Mouse (Mus musculus) spleen, adult 2 months (tissue): ENCODE measurements around the gene Ikbip. TPM values are rescaled to one million over a fixed set of nuclear protein-coding genes. Genes with fewer than 3 reads are reported as not detected.

Experiments used
- DNase-seq, 2 experiments: peaks; one replicate each; pipeline versions ENCODE4 v3.0.0 to v3.0.0-alpha.2; 2012 to 2021; ENCODE audit warnings: low spot score in 2 of 2, low read depth in 1 of 2
- H3K27ac ChIP-seq: fragments of 200-500 bp; 2 replicates; pipeline ENCODE4 v1.5.1; 2012; ENCODE audit warnings: low read length, inconsistent platforms; ENCODE audit not compliant: insufficient read depth
- H3K27me3 ChIP-seq: fragments of 200-500 bp; 2 replicates; pipeline ENCODE4 v1.6.1; 2012; ENCODE audit warnings: mild to moderate bottlenecking, moderate library complexity, low read length, inconsistent platforms; ENCODE audit not compliant: control insufficient read depth, insufficient read depth
- H3K36me3 ChIP-seq: fragments of 200-500 bp; 2 replicates; pipeline ENCODE4 v1.6.1; 2012; ENCODE audit warnings: mild to moderate bottlenecking, low read length, inconsistent platforms; ENCODE audit not compliant: control insufficient read depth, insufficient read depth
- H3K4me1 ChIP-seq: fragments of 200-500 bp; 2 replicates; pipeline ENCODE4 v1.6.1; 2011; ENCODE audit warnings: inconsistent platforms; ENCODE audit not compliant: control insufficient read depth, insufficient read depth, insufficient read length
- H3K4me3 ChIP-seq: fragments of 200-500 bp; 2 replicates; pipeline ENCODE4 v1.5.1; 2011; ENCODE audit warnings: mild to moderate bottlenecking, inconsistent platforms; ENCODE audit not compliant: insufficient read depth, insufficient read length; ENCODE audit errors: extremely low read depth
- CTCF ChIP-seq: fragments of 200-500 bp; IDR thresholded peaks from 2 replicates; pipeline ENCODE4 v1.5.1; 2011; ENCODE audit warnings: mild to moderate bottlenecking, inconsistent platforms; ENCODE audit not compliant: insufficient read depth, insufficient read length, insufficient replicate concordance; ENCODE audit errors: extremely low read depth
- POLR2A ChIP-seq: fragments of 200-500 bp; IDR thresholded peaks from 2 replicates; pipeline ENCODE4 v1.6.1; 2011; ENCODE audit warnings: low read depth, low read length, inconsistent platforms
- WGBS: fragments of 180-500 bp; shearing (Covaris S2); methylation state at CpG from one replicate; pipeline ENCODE4 v1.1.7; 2018; 5-methylcytosine and 5-hydroxymethylcytosine counted together
- polyA plus RNA-seq: library from polyadenylated mRNA; depleted of rRNA; stranded (reverse); fragments of >200 nt; gene quantifications from 2 replicates; pipeline ENCODE4 v1.2.3, GENCODE M21; 2012; rRNA removed

Gene Ikbip
- 0.55 and 1.2 TPM in 2 replicates for polyA plus RNA-seq

DNA sequence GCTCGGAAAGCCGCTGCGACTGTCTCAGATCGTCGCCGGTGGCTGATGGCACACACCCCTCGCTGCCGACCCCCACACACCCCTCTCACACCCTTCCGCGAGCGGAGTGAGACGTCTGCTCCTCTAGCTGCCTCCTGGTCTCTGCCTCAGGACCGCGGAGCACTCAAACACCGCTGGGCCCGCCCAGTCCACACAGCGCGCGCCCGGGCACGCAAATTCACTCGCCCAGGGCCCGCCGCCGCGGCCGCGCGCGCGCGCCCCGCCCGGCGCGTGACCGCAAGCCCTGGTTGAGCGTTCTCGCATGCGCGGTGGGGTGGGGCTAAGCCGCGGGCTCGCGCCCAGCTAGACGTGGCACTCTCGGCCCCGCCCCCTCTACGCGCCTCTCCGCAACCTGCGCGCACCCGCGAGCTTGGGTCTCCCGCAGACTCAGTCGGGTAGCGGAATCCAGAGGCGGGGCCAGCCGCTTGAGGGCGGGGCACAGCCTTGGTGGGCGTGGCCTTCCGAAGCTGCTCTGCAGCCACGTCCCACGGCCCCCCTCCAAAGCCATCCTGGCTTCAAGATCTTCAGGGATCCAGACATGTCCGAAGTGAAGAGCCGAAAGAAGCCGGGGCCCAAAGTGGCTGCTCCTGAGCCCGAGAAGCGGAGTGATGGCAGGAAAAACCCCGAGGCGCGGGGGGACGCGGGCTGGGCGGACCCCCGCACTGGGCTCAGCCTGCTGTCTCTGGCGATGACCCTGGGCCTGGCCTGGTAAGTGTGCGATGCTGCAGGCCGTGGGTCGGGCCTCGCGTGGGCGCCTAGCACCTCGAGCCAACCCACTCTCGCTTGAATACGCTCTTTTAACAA, at the start of gene Ikbip, which contains the start of gene Apaf1:
Gene Ikbip, plus strand, starts transcription at position 391 of the 843 bp plus-strand sequence.
Gene Apaf1, minus strand, starts transcription at position 221 of the 843 bp plus-strand sequence.
- TF ChIP-seq POLR2A (peak; percentile 84; the same call in 1 of the 2 replicates), CTCF (no peak)
- Histone ChIP-seq H3K27ac (peak within 1 kb of the TSS; percentile 81), H3K27me3 (no peaks in the 10 kb centered on the region), H3K36me3 (no peaks in the 10 kb centered on the region; the same call in 1 of the 2 replicates), H3K4me3 (peak within 1 kb of the TSS; percentile 98), H3K4me1 (no peaks in the 10 kb centered on the region)
- DNase-seq, result peak; percentile 95 to 100
- WGBS, result 1% methylated on average over 71 of the region's 87 CpGs

DNA sequence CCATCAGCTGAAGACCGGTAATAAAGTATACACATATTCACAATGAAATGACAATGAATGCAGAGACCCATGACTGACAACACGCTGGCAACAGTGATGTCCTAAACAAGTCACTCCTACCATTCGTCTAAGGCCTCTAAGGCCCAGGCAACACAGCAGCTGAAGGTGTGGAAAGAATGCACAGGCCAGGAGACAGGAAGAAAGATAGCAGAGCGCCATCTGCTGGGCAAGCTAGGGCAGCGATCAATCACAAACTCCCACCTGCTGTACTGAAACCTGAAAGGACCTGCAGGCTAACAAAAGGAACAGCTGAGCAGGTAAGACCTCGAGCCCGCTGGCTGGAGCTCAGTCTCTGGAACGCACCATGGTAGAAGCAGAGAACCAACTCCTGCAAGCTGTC, 48.8 kb upstream of the Ikbip start:
- Histone ChIP-seq H3K4me3 (no peak overlapping the region), H3K4me1 (no peaks in the 10 kb centered on the region; the same call in 1 of the 2 replicates), H3K27me3 (no peaks in the 10 kb centered on the region), H3K27ac (no peak overlapping the region), H3K36me3 (peaks cover 18% of the 10 kb centered on the region)
- WGBS, result 43% methylated on average over 8 of the region's 8 CpGs
- peak; percentile 42 to 68 for DNase-seq
- TF ChIP-seq POLR2A, result no peak
- peak; percentile 79; the same call in 1 of the 2 replicates for TF ChIP-seq CTCF

DNA sequence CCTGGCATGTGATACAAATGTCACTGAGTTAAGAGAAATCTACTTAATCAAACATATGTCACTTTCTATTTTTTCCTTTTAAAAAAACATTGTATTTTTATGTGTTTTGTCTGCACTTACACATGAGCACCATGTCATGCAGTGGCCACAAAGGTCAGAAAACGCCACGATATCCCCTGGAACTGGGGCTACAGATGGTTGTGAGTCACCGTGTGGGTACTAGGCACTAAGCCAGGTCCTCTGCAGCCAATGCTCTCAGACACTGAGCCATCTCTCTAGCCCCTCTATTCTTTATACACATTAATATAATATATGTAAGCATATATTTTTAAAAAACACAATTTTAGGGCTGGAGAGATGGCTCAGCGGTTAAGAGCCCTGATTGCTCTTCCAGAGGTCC, 33.0 kb upstream of the Ikbip start:
- H3K4me3 ChIP-seq, result no peak overlapping the region
- peaks cover 24% of the 10 kb centered on the region for H3K36me3 ChIP-seq
- H3K27ac ChIP-seq, result no peak overlapping the region
- H3K4me1 ChIP-seq, result no peaks in the 10 kb centered on the region
- no peak for TF ChIP-seq CTCF
- no peak for DNase-seq
- WGBS, result 91% methylated on average over 4 of the region's 4 CpGs
- no peaks in the 10 kb centered on the region for H3K27me3 ChIP-seq

DNA sequence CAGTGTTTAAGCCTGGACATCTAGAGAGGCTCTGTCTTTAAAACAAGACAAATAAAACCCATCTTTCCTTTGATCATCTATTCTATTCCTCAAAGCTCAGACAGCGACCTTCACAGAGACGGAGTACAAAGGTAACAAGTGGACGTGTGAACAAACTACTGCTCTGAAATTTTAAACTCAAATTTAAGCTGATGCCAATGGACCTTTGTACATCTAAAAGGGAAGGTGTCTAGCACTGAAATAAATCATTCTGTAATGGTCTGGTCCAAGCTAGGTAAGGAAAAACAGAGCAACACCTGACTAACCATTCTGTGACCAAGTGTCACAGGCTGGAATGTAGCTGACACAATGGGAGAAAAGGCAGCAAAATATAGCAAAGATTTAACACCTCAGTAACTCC, 31.6 kb upstream of the Ikbip start:
- no peak for DNase-seq
- Histone ChIP-seq H3K27ac (no peak overlapping the region), H3K36me3 (peaks cover 26% of the 10 kb centered on the region), H3K4me1 (no peaks in the 10 kb centered on the region), H3K4me3 (no peak overlapping the region), H3K27me3 (no peaks in the 10 kb centered on the region)
- 95% methylated on average over 3 of the region's 3 CpGs for WGBS
- TF ChIP-seq POLR2A (no peak), CTCF (no peak)

DNA sequence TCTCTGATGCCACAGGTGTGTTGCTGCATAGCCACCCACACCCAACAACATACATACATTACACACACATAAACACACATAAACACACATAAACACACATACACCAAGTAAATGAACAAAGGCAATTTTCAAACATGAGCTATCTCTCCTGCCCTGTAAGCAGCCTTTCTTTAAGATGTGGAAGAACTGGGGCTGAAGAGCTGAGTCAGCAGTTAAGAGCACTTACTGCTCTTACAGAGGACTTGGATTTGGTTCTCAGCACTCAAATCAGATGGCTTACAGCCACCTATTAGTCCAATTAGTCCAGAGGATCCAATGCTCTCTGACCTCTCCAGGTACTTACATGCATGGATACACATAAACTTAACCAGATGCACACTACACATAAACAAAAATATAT, 30.0 kb upstream of the Ikbip start:
- TF ChIP-seq POLR2A (no peak), CTCF (no peak)
- Histone ChIP-seq H3K27me3 (no peaks in the 10 kb centered on the region), H3K36me3 (peaks cover 25% of the 10 kb centered on the region), H3K27ac (no peak overlapping the region), H3K4me3 (no peak overlapping the region), H3K4me1 (no peaks in the 10 kb centered on the region)
- DNase-seq, result no peak

DNA sequence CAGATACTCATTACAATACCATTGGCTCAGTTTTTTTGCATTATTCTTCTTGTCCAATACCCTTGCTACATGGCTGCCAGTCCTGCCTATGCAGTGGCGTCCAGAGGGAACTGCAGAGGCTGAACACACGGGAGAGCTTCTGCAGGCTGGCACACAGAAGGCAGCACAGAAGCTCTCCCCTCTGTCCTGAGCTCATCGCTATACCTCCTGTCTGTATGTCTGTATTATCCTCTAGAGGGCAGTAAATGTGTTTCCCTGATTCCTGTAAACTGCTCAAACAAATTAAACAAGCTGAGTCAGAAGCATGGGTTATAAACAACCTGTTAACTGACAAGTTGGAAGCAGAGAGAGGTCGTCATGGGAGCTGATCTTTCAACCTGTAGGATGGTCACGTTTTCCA, 22.0 kb upstream of the Ikbip start:
- no peak for DNase-seq
- no peak overlapping the region for H3K27ac ChIP-seq
- WGBS, result 56% methylated on average over 5 of the region's 5 CpGs
- H3K4me3 ChIP-seq, result no peak overlapping the region
- no peaks in the 10 kb centered on the region for H3K27me3 ChIP-seq
- peaks cover 11% of the 10 kb centered on the region for H3K36me3 ChIP-seq
- no peak for TF ChIP-seq CTCF
- no peak for TF ChIP-seq POLR2A
- no peaks in the 10 kb centered on the region for H3K4me1 ChIP-seq

DNA sequence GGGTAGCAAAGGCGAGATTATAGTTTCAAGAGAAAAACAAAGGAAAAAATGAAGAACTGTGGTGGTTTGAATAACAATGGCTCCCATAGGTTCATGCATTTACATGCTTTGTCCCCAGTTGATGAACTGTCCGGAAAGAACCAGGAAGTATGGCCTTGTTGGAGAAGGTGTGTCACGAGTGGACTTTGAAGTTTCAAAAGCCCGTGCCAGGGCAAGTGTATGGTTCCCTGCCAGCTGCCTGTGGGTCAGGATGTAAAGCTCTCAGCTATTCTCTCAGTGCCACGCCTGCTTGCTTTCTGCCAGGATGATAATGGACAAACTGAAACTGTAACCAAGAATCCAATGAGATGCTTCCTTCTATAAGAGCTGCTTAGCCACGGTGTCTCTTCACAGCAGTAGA, 20.4 kb upstream of the Ikbip start:
- Histone ChIP-seq H3K4me3 (no peak overlapping the region), H3K36me3 (peaks cover 22% of the 10 kb centered on the region), H3K27me3 (no peaks in the 10 kb centered on the region), H3K27ac (no peak overlapping the region), H3K4me1 (no peaks in the 10 kb centered on the region)
- no peak for DNase-seq
- TF ChIP-seq POLR2A (no peak), CTCF (no peak)
- 90% methylated on average over 6 of the region's 6 CpGs for WGBS
